Mouse (Mus musculus): ENCODE measurements at regions not wholly inside any gene's neighbourhood (a gene's known extent, or its start where the extent isn't known, plus 50 kb on each side); places are given as distances from the start of the nearest gene placed in this dataset.
"Not testable (repeated sequence)": the region's sequence is repeated elsewhere in the genome, so short reads cannot be mapped to it uniquely, and the experiment has no call there.

DNA sequence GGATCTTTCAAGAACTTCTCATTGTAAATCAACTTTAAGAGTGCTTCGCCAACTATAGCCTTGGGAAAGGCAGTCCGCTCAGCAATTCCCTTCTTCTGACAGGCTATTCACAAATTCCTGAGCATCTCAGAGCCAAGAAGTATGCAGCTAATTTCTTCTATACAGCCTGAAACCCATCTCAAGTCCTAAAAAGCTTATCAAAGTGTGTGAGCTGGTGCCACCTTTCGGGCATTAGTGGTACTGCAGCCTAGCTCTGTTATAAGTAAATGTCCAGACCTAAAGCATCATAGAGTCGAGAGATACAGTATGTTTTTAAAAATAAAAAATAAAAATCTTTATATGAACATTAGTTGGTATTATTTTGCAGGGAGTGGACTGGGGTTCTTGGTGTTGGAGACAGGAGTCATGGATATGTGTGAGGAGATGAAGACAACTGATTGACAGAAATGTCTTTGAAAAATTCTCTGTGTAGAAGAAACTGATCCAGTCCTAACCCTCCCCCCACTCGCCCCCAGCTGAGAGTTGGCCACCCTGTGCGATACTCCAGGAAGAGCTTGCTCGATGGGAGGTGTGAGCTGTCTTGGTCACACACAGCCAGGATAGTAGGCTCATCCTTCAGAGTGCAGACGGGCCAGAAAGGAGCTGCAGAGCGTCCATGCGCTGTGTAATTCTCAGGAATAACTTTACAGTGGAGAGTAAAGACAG lies 56.4 kb downstream of the Bod1 start:
- peak; percentile 37 to 46 for DNase-seq (ENCODE audit: low spot score in 2 of 2)

DNA sequence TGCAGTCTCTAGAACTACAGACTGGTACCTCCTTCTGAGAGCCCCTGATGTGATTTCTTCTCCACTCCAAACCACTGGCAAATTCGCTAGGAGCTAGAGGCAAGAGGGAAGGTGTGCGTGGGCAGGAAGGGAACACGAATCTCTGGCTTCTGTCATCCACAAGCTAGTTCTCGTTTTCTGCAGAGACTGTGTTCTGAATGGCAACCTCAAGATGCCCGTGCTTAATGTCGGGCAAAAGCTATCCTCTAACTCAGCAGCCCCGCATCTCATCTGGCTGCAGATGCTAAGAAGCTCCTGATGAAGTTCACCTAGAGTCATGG lies 57.3 kb downstream of the Bod1 start:
- no peak for DNase-seq (ENCODE audit: low spot score in 2 of 2)

DNA sequence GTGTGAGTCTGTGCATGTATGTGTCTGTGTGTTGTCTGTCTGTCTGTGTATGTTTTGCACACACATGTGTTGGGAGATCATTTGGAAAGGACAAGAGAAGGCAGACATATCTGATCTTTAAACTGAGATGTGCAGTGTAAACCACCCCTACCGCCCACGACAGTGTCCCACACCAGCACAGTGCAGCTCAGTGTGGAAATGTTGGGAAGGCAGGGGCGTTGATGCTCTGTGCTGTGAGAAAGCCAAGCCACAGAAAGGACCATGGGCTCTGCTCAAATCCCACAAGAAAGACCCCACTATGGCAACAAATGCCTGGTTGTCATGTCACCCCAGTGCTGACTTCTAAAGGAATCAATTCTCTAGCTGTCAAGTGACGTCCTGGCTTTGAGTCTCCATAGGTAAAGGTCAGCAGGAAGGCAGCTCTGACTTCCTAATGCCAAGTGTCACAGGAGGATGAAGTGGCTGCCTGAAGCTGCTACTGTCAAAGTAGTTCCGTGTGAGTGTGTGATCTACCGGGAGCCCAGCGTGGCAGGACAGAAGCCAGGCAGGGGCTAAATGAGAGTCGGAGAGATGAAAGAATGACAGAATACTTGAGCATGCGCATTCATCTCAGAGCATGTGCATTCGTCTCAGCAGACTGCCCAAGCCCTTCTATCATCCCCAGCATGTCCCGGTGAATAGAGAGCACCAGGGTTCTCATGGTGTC lies 57.8 kb downstream of the Bod1 start:
- DNase-seq (ENCODE audit: low spot score in 2 of 2): no peak

DNA sequence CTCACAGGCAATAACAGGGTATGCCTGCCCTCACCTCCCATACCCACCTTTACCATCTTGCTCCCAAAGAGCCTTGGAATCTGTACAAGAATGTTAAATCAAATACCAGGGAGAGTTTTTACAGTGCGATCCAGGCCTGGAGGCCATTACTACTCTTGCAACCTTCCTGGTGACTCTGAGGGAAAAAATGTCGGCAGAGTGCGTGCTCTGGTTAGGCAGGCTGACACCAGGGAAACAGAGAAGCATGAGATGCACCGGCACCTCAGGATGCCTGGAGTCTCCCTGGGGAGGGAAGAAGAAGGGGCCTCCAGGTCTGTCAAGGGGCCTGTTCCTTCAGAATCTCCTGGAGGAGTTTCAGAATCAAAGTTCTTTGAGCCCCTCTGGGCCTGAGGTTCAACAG lies 63.2 kb downstream of the Bod1 start:
- no peak for DNase-seq (ENCODE audit: low spot score in 2 of 2)

DNA sequence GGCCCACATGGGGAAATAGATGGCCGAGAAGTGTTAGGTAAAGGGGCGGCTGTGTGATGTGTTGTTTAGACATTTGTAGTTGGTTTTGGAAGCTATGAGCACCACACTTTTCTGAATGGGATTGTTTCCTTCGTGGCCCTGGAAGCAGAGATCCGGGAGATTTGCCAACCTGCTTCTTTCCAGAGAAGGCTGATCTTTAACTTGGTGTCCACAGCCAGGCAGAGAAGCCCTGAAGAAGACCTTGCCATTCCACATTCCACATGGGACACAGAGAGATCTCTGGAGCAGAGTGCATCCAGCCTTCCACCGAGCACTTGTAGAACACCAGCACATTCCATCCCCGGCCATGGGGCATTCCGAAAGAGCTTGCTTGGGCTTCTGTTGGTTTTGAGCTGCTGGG lies 70.2 kb downstream of the Bod1 start:
- no peak for DNase-seq (ENCODE audit: low spot score in 2 of 2)

DNA sequence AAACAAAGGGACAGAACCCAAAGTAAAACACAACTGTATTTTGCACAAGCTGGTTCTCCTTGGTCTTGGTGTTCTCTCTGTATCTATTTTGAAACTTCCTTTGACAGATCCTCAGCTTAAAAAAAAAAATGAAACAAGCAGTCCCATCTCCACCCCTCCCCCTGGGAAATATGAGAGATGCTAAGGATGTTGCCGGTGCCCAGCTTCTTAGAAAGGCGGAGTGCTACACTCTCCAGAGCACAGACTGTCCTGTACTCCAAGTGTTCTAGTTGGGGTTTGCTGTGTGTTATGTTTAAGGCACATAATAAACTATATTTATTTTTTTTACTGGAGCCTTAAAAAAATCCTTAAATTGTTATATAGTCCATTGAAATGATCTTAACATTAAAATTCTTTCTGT lies 78.1 kb downstream of the Bod1 start:
- DNase-seq (ENCODE audit: low spot score in 2 of 2): no peak

DNA sequence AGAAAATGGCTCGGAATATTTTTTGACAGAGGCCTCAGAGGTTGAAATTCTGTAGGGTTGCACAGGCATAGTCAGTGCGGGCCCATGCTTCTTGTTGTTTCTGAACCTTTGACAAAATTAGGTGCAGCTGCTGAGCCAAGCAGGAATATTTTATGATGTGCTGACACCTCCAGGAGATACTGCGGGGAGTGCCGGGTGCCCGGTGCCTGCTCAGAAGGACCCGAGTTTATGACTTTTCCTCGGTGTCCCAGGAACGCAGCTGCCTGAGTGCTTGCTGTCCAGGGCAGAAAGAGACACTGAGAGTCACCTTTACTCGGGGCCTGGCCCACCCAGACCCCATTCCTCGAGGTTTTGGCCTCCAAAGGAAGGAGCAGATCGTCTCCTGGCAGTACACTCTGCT lies 79.6 kb downstream of the Bod1 start:
- DNase-seq (ENCODE audit: low spot score in 2 of 2): no peak

DNA sequence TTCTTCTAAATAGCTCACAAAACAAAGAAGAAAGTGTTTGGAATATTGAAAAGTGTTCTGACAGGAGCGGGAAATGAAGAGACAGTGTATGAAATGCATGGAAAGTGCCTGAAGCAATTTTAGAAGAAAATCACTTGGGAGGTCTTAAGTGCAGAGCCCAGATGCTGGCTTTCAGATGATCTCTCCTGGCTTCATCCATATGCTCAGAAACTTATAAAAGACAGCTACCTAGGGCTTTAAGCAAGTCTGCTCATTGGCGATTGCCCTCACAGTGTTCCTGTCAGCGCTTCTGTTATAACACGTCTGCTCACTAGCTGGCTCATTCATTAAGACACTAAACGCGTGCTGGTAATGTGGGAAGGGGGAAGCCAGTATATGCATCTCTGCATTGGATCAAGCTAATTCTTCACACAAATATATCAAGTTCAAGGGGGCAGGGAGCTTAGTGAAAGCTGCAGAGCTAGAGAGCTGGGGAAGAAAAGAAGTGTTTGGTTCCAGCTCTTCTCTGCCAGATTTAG lies 80.6 kb downstream of the Bod1 start:
- DNase-seq (ENCODE audit: low spot score in 2 of 2): no peak

DNA sequence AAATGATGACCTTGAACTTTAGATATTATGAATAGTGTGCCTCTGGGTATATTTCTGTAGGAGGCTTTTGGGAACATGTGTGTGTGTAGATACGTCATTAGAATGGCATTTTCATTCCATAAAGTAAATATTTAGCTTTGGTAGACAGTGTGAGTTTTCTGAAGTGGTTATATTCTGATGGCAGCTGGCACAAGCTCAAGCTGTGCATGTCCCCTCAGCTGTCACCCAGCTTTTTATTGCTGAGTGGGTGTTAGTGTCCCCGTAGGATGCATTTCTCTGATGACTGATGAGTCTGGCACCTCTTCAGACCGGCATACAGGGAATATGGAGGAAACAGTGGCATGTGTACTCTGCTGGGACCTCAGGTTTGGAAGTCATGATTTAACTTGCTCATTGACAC lies 96.7 kb downstream of the Bod1 start:
- DNase-seq (ENCODE audit: low spot score in 2 of 2): no peak

DNA sequence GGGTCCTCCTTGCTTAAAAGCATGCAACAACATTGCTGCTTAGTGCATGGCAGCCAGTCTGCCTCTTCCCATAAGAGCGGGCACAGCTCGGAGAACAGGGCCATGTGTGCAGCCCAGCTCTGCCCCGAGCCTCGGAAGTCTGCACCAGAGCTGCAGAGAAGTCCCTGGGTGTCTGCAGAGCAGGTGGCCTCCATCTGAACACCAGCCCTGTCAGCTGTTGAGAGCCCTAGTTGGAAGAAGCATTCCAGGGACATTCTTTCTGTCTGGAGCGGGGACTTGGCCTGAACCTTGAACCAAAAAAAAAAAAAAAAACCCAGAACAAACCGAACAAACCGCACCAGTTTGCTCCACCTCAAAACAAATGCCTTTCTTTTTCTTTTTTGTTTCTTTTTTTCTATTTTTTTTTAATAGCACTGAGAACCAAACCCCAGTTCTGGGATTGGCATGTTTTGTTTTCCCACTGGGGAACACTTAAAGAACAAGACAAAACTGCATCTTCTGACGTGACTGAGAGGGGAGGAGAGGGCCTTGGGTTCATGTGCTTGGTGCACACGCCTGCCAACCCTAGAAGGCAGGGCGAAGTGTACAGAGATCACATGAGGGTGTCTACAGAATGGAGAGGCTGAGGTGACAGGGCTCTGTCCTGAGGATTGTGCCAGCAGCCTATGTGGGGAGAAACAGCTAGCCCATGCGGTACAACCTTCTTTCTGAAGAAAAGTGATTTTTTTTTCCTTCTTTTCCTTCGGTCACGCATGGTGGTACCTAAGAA lies 106.8 kb downstream of the Bod1 start:
- no peak for DNase-seq (ENCODE audit: low spot score in 2 of 2)

DNA sequence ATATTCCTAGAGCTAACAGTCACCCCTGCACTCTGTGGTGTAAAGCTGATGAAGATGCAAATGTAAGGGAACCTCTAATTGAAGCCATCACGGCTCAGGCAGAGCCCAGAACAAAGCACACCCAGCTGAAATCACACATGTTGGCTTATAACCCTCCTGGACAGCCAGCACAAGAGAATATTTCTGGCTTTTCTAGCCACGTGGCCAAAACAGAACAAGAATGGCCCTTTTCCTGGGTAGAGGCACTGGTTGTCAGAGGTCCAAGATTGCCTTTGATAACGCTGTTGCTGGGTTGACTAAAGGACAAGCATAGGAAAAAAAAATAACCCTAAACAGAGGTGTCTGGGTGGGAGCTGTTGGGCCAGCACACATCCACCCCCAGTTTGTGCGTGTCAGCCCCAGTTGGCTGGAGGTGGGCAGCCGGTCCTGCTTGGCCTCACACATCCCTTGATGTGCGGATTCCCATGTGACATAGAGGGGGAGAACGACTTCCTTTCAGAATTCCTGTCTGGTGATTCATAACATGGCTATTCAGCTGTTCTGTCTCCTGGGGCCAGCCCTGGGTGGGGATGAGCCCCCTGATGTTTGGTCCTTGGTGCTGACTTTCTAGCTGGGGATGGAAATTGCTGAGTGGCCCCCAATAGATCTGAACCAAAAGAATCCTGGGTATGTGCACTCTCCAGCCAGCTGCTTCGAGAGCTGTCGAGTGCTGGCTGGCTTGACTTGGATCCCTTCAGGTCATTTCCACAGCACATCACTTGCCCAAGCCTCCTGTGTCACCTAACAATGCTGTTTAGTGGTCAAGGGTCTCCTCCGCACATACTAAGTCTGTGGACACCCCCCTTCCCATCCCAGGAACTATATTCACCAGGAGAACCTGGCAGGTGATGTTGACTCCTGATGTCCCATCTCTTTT lies 107.6 kb downstream of the Bod1 start:
- DNase-seq (ENCODE audit: low spot score in 2 of 2): no peak

DNA sequence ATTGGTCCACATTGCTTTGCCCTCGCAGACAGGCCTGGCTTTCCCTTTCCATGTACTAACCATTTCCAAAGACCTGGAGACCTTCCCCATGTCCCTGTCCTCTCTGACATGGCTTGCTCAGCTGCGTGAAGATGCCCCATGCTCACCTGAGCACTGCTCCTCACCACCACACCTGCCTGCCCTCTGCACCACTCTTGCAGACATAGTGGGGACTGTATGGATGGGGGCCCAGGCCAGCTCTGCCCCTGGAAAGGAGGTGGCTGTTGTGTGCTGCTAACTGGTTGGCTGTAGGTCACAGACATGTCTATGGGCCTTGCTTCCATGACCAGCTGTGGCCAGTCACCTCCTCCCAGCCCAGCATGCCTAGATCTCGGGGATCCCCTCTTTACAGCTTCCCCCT lies 108.7 kb downstream of the Bod1 start:
- DNase-seq (ENCODE audit: low spot score in 2 of 2): no peak

DNA sequence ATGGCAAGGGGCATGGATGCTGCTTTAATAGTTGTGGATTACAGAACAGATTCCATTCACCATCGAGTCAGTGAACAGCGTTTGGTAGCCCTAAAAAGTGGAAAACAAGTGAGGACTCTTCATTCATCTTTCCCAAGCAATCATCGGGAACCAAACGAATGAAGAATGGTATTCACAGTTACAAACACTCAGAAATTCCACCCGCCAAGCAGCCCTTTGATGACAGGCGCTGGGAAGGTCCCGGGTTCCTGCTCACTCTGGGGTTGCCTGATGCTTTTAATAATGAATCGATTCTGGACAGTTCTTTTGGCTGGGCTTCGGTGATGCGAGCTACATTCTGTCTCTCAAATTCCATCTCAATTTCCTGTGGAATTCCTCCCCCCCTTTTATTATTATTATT lies 110.9 kb downstream of the Bod1 start:
- DNase-seq (ENCODE audit: low spot score in 2 of 2): no peak

DNA sequence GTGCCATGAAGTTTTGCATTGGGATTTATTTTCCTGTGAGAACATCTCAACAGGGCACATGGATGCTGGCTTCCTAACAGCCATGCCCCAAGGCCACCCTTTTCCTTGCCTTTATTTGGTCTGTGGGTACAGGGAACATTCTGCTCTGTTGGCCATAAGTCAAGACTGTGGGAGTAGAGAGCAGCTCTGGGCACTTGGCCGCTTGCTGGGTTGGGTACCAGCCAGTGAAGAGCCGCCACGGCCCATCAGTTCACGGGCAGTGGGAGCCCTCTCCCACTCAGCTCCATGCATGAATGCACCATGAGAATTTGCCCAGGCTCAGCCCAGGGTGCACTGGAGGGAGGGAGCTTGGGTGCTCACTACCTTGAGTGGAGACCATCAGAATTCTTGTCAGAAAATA lies 116.6 kb downstream of the Bod1 start:
- no peak for DNase-seq (ENCODE audit: low spot score in 2 of 2)

DNA sequence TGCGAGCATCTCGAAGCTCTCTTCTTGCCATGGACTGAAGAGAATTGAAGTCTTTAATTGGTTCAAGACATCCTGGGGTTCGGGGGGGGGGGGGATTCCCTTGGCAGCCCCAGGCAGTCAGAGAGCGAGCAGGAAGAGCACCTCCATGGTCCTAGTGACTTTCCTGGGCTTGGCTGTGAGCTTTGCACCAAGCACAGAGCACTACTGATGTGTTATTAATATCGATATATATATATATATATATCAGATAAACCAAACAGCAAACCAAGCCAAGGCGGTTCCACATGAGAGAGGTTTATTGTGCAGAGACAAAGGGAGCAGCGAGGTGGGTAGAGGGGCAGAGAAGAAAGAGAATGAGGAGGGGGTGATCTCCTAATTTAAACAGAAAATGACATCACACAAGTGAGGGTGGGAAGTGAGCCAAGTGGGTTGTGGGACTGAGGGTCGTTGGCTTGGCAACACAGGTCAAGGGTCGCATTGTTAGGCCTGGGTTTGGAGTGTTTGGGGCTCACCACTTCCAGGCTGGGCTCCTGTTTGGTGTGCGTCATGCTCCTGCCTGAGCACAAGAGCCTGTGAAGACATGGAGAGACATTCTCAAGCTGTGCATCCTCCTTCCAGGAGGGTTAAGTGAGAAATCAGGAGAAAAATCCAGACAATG lies 119.9 kb downstream of the Bod1 start:
- DNase-seq (ENCODE audit: low spot score in 2 of 2): no peak

DNA sequence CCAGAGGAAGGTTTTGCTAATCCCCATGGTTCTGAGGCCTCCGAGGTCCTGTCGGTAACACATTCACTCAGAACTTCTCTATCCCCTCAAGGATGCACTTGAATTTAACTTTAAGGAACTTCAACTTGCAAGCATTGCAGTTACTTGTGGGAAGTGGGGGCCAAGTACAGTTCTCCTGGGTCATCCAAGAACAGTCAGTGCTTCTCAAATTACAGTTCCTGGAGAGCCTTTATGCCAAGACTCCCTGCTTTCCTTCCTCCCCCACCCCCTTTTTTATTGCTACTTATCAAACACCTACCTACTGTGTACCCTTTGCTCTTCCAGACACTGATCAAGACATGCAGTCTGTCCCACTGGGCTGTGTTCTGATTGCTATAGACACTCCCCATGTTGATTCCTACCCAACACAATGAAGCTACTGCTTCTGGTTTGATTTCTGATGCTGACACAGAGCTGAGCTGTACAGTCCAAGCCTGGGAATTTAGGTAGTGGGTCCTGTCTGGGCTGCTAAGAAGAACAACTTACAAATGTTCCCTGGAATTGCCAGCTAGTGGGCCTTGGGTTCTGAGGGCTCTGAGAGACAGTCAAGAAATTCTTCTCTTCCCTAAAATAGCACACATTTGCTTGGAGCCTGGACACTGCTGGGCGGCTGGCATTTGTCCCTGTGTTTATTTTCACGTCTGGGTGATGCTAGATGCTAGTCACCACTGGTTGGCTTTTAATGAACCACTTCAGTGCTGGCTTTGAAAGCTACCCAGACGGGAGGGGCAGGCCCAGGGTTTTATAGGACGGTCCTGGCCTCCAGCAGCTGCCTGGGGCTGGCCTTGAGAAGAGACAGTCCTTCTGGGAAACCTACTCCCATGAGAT lies 120.7 kb downstream of the Bod1 start:
- DNase-seq (ENCODE audit: low spot score in 2 of 2): no peak

DNA sequence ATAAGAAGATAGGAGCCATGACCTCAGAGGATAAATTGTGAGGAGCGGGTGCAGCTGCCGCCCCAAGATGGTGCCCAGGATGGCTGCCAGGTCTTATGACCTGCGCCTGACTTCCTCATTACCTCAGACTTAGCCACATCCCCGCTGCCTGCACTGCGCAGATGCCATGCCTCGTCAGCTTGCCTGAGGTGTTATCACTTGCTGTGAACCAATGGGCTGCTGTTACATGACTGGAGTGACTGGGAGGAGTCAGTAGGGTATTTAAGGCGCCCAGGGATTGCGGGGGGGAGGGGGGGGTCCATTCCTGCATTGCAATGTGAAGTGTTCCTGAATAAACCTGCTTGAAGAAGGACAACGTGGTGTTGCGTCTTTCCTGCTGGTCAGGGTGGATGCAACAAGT lies 126.2 kb downstream of the Bod1 start:
- DNase-seq (ENCODE audit: low spot score in 2 of 2): not testable (repeated sequence)

DNA sequence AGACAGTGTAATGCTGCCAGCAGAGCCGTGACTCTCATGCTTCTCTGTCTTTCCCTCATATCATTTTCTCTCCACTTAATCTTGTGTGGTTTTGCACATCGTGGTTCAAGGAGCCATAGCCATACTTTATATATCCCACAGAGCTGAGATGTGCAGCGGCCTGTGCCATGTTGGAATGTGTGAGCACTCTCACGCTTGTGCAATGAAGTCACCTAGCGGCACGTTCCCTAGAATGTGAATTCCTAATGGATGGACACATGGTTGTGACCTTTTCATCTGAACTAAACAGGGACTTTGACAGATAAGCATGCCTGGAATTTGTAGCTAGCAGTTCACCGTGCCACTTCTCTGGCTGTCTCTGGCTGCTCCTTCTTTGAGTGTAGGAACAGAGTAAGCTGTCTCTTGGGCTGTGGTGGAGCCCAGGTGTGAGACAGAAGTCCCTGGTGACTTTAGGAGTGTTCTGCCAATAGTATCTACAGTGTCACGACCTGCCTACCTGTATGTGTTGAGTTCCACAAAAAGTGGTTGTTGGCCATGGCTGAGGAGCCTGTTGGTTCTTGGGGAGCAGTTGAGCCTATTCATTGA lies 129.0 kb downstream of the Bod1 start:
- no peak for DNase-seq (ENCODE audit: low spot score in 2 of 2)

DNA sequence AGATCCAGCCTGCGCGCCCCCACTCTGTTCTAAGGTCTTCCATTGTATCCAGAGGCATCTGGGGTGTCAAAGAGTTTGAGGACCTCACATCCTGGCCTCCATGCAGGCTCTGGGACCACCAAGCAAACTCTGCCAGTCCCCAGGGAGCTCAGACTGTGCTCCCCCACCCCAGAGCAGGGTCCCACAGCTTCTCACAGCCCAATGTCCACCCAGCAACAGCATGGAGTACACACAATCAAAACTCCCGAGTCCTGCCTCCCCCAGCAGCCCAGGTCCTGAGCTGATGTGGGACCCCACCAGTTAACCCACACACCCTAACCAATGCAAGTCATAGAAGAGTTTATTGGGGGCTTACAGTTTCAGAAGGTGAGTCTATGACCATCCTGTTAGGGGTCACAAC lies 130.3 kb downstream of the Bod1 start:
- DNase-seq (ENCODE audit: low spot score in 2 of 2): no peak
